Mouse (Mus musculus): ENCODE results near the gene Trim50.

Gene Trim50

DNA sequence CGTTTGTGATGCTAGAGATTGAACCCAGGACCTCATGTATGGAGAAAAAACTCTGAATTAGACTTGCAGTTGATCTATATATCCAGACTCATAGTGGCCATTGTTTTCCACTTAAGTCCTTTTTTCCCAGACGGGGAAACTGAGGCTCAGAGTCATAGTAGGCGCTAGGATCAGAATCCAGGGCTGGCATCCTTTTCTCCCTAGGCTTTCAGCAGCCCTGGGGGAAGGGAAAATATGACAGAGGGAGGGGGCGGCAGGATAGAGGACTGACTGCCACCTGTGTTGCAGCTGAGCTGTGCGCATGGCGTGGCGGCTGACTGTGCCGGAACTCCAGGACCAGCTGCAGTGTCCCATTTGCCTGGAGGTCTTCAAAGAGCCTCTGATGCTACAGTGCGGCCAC is at the start of gene Trim50:
Gene Trim50 (plus strand): TSS at position 301 of the 400 bp plus-strand sequence.
- no peak for DNase-seq (ENCODE audit: low read depth)

DNA sequence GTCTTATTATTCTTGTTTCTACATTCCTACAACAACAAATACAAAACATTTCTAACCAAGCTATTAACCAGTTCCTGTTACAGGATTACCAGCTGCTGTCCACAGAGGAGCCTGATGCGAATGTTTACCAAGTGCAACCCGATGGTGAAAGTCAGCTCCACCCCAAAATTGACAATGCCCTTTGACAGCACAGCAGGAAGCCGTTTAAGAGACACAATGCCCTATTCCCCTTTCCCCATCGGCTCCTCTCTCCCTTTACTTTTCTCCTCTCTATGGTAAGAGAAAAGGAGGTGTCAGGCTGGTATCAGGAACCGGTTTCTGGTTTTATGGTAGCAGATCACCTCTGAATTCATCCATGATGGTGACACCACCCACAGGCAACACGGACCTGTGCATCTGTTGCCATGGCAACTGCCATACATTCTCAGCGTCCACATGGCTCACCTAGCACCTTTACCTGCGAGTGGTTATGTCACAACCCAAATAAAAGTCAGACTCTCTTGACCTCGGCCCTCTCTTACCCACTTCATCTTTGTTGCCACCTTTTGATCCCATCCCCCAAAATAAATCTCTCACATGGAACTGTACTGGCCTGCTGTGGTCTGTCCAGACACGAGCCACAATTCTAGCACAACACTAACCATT is 46.7 kb upstream of the Trim50 start:
- no peak for DNase-seq (ENCODE audit: low read depth)

DNA sequence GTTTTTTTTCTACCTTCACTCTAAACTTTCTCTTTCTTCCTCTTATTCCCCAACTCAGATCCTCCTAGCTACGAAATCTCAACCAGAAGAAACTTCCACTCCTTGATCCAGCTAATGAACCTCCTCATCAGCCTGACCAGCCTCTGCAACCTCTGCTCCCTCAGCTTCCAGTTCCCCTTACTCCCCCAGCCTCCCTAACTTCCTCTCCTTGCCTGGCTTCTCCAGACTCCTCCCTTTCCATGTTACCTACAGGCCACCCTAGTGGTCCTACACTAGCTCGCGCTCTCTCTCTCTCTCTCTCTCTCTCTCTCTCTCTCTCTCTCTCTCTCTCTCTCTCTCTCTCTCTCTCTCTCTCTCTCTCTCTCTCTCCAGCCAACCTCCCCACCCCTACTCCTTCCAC is 36.9 kb upstream of the Trim50 start:
- no peak for DNase-seq (ENCODE audit: low read depth)

DNA sequence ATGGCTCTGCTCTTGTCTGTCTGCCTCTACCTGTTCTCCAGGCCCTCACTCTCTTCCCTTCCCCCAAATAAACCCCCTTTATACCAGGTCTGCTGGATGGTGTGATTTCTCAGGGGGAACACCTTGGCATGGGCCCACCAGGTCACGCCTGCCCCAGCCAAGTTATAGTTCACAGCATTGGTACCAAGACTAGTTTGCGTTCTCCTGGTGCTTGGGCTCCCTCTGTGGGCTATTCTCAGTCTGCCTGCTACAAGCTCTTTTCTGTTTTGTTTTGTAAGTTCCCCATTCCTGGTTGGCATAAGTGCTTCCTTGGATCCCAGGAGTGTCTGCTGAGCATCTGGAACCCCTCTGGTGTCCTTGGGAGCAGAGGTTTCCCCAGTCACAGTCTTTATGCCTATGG is 33.2 kb upstream of the Trim50 start:
- DNase-seq (ENCODE audit: low read depth) = peak; percentile 14

DNA sequence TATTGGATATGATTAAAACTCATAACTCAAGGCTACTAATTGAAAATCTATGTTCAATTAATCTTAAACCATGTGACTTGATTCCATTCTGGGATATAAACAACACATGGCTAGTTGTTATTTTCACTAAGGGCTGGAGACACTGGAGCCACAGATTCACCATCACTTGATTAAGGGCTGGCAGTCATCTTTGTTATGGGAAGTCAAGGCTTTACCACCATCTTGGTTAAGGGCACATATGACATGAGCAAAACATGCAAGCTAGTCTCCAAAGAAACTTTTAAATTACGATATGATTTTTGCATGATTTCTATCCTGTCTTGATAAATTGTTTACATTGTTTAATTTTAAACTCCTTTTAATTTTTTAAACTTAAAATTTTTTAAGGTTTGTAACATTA is 30.9 kb upstream of the Trim50 start:
- DNase-seq (ENCODE audit: low read depth) = no peak

DNA sequence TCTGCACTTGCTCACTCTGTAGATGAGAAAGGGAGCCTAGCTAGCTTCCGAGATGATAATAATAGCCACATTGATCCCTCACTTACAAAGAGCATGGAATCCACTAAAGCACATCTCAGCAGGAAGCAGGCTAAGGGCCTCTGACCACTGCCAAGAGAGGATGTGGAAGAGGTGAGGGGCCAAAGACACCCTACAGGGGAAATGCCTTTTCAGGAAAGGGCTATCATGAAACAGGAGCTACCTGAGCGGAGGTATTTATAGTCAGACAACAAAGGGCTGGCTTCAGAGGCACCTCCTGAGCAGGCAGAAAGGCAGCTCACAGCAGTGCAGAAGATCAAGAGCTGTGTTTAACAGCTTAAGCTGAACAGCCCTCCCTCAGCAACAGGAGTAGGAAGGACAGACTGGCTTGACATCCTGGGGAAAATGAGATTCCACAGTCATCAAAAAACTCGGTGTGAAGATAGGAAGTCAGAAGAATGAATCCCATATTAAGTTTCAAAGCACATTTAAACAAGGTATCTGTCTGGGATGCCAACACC is 26.9 kb upstream of the Trim50 start:
- no peak for DNase-seq (ENCODE audit: low read depth)

DNA sequence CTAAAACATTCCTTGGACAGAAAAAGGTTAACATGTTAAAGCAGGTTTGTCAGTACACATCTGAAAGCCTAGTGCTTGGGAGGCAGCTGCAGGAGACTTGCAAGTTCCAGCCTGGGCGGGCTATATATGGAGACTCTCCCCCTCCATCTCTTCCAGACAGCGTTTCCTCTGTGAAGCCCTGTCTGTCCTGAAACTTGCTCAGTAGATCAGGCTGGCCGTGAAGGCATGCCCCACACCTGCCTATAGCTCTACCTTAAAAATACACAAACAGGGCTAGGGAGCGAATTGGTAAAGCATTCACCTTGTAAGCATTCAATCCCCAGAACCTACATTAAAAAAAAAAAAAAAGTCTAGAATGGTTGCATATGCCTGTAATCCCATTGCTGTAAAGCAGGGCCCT is 23.6 kb upstream of the Trim50 start:
- no peak for DNase-seq (ENCODE audit: low read depth)

DNA sequence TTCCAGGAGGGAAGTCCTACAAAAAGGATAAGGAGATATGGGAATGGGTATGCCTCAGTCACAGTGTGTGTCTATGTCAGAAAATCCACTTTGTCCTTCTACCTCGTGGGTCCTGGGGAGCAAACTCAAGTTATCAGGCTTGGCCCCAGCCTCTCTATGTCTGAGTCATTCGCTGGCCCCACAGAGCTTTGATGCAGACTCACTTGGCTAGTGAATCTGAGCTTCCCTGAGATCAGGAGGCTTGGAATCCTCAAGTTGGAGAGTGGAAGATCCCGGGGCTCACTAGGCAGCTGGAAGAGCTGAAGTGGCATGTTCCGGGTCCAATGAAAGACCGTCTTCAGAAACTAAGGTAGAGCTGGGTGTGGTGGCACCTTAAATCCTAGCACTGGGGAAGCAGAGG is 22.9 kb upstream of the Trim50 start:
- no peak for DNase-seq (ENCODE audit: low read depth)

DNA sequence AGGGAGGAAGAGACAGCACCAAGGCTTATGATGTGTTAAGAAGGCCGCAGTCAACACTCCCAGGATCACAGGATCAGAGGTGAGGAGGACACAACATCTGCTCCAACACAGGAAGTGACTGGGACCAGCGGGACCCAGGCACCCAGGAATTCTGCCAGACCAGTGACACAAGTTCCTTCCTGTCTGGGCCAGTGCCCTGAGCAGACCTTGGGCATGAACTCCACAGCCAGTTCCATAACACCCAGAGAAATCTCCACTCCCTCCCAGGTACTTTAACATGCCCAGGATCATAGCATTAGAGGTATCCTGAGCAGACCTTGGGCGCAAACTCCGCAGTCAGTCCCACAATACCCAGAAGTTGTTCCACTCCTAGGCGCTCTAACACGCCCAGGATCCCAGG is 21.9 kb upstream of the Trim50 start:
- no peak for DNase-seq (ENCODE audit: low read depth)

DNA sequence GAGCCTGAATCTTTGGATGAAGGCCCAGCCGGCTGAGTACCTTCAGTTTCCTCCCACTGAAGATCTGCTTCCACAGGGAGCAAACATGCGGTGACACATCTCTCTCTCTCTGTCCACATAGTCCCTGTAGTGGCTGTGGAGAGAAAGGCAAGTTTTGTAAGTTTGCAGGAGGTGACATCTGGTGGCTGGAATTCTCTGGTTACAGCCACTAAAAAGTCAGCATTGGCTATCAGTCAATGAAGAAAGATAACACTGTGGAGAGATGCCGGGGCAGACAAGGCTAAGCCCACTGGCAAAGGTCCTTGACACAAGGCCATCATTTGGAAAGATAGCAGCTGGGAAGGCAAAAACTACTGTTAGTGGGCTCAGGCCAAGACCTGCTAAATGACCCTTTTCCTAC is 15.5 kb upstream of the Trim50 start:
- no peak for DNase-seq (ENCODE audit: low read depth)

DNA sequence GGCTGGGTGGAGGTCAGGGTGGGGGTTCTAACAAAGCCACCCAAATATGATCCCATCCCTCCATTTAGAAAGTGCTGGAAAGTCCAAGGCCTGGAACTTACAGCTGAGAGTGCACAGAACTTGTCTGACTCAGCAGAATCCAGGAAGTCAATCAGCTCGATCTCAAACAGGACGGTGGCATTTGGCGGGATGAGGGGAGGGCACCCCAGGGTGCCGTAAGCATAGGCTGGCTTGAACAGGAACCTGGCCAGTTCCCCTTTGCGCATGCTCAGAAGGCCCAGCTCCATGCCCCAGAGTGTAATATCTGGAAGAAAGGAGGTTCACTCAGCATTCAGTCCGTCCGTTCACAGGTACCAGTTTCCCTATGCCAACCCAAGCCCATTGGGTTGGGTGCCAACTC is 7.1 kb upstream of the Trim50 start:
- no peak for DNase-seq (ENCODE audit: low read depth)

DNA sequence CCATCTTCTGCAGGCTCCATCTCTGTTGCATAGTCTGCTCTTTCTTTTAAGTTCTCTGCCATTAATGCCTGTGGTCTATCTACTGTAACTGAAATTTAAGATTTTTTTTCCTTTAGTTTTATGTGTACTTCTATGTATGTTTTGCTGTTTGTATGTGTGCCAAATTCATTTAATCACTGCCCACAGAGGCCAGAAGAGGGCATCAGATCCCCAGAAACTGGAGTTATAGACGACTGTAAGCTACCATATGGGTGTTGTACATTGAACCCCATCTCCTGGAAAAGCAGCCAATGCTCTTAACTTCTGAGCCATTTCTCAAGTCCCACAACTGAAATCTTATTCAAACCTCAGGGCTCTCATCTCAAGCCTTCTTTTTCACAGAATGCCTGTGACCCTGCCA is 6.7 kb upstream of the Trim50 start:
- DNase-seq (ENCODE audit: low read depth) = peak; percentile 34

DNA sequence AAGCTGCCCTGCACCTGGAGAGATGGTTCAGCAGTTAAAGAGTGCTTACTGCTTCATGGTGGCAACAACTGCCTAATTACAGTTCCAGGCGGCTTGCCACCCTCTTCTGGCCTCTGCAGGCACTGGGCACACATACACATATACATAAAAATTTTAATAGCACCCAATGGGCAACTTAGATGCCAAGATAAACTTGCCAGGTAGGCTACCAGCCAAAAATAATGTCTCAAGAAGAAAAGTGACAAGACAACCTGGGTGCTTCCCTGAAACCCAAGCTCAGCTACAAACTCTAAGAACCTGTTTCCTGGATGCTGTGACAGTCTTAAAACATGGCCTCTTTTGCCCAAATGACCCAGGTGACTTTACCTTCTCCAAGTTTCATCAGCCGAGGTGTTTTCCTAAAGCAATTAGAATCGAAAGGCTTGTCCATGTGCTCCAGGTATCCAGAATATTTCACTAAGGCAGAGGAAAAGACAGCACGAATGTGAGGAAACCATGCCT is 5.5 kb upstream of the Trim50 start:
- no peak for DNase-seq (ENCODE audit: low read depth)

DNA sequence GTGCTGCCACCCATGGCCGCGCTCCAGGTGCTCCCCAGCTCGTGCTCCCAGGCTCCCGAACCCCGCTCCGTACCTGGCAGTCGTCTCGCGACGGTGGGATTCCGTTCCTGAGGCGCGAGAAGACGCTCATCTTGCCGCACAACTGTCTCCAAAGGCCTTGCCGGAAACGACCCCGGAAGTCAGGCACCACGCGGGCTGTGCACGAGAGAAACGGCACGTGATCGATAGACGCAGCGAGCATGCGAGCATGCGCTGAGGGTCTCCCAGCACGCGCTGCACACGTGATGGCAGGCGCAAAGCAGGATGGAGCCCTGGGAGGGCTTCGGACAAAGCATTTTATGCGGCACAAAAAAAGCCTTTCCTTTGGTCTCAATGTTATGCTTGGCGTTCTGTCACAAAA is 3.2 kb upstream of the Trim50 start, which contains the start of gene Fkbp6:
Gene Fkbp6 (minus strand): TSS at position 183 of the 400 bp plus-strand sequence.
- DNase-seq (ENCODE audit: low read depth) = no peak

DNA sequence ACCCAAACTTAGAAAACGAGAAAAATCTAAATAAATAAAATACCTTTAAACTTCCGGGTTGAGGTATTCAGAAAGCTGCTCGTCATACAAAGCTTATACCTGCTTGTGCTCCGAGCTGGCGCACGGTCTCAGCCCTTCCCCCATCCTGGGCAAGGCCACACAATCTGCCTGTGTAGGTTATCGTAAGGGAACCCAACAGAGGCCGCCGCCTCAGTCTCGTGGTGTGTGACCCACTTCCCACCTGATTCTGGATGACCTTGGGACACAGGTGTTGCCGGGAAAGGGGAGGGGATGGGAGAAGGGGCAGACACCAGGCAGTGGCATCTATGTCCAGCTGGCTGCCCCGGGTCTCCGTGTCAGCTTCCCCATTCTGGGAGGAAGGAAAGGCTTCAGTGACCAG is 1.5 kb upstream of the Trim50 start:
- DNase-seq (ENCODE audit: low read depth) = no peak

DNA sequence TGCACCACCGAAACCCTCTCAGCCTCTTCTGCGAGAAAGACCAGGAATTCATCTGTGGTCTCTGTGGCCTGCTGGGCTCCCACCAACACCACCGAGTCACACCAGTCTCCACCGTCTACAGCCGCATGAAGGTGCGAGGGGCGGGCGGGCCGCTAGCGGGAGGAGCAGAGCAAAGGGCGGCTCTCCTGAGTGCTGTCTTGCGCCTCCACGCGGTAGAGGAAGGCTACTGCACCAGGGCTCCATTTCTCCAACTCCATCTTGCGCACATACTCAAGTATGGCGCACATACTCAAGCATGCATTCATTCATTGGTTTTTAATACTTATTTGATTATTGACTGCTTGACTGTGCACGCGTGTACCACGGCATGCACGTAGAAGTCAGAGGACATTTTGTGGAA is 469 bp downstream of the Trim50 start:
- no peak for DNase-seq (ENCODE audit: low read depth)

DNA sequence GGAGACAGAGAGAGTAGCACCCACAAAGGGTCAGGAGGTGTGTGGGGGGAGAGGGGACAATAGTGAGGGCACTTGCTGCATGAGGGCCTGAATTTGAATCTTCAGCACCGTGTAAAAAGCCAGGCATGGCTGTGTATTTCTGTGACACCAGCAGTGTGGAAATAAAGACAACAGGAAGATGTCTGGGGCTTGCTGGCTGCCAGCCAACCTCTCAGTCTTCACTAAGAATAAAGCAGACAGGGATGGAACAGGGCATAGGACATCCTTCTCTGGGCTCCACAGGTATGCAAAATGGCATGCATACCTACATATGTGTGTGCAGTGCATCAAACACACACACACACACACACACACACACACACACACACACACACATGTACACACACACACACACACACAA is 3.0 kb downstream of the Trim50 start:
- DNase-seq (ENCODE audit: low read depth) = no peak

DNA sequence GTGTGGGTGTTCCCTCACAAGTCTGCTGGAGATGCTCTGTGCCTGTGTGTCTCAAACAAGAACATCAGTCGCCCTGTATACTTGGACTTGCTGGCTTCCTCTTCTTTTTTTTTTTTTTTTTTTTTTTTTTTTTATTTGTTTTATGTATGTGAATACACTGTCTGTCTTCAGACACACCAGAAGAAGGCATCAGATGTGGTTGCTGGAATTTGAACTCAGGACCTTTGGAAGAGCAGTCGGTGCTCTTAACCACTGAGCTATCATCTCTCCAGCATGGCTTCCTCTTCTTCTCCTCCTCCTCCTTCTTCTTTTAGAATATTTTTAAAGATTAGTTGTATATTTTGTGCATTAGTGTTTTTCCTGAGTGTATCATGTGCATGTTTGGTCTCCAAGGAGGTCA is 4.5 kb downstream of the Trim50 start:
- peak; percentile 46 for DNase-seq (ENCODE audit: low read depth)

DNA sequence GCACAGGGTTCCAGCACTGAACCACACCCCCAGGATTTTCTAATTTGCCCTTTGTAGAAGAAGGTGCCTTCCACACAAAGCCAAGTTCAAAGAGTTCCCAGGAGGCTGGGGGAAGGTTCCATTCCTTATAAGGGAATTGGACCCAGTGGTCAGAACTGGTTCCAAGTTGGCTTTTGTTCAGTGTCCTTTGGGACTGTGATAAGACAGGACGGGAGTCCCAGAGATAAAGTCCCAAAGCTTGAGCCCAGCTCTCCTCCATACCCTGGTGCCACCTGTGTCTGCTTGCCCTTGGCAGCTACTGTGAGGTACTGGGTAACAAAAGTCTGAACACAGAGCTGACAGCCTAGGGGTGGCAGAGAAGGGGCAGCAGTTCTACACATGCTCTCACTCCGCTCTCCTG is 6.7 kb downstream of the Trim50 start:
- no peak for DNase-seq (ENCODE audit: low read depth)

DNA sequence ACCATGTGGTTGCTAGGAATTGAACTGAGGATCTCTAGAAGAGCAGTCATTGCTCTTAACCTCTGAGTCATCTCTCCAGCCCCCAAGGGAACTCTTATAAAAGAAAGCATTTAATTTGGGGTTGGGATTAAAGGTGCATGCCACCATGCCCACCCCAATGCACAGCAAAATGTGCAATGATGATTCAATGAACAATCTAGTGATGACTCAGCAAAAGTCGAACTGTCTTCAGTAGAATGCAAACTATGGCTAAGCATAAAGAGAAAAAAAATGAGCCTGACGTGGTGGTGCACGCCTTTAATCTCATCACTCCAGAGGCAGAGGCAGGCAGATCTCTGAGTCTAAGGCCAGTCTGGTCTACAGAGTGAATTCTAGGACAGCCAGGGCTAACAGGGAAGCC is 9.5 kb downstream of the Trim50 start:
- DNase-seq (ENCODE audit: low read depth) = peak; percentile 8

DNA sequence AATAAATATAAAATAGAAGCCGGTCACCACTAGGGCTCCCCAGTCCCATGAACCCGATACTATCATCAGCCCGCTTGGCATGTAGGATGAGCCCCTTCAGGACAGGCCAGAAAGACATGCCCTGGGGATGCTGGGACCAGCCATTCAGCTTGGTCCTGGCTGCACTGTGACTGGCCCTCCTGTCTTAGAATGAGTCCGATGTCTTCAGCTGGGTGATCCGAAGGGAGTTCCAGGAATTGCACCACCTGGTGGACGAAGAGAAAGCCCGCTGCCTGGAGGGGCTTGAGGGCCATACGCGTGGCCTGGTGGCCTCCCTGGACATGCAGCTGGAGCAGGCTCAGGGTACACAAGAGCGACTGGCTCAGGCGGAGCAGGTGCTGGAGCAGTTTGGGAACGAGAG is 10.4 kb downstream of the Trim50 start:
- DNase-seq (ENCODE audit: low read depth) = peak; percentile 38

DNA sequence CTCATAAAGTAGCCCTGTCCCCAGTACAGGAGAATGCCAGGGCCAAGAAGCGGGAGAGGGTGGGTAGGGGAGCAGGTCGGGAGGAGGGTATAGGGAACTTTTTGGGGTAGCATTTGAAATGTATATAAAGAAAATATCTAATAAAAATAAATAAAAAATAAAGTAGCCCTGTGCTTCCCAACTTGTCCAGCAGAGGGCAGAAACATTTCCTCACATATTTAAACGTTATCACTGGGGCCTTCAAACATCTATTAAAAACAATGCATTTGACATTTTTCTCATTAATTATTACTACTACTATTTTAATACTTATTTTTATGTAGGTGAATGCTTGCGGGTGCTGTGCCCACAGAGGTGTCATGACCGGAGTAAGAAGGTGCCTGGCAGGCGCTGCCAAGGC is 14.7 kb downstream of the Trim50 start:
- peak; percentile 69 for DNase-seq (ENCODE audit: low read depth)

DNA sequence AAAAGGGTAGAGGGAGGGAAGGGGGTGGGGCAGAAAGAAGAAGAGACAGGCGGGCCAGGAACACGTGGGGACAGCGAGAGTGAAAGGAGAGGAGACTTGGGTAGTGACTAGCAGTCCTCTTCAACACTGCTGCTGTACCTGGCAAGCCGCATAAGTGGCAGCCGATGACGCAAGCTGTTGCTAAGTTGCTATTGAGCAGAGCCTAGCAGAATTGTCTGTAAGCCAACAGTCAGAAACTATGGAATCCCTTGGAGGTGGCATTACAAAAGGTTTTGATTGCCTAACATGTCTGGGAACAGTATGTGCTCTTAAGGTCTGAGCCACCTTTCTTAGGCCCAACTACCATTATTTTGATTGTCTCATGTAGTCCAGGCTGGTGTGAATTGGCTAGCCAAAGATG is 15.2 kb downstream of the Trim50 start:
- peak; percentile 8 for DNase-seq (ENCODE audit: low read depth)

DNA sequence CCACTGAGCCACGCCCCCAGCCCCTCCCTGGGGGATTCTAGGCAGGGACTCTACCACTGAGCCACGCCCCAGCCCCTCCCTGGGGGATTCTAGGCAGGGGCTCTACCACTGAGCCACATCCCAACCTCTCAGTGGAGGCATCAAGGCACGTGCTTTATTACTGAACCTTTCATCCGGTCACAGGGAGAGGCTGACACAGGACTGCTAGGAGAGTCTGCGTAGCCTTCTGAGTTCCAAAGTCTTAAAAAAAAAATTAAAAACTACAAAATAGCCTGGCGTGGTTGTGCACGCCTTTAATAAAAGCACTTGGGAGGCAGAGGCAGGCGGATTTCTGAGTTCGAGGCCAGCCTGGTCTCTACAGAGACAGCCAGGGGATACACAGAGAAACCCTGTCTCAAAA is 16.1 kb downstream of the Trim50 start:
- peak; percentile 16 for DNase-seq (ENCODE audit: low read depth)
